Mouse (Mus musculus): ENCODE measurements around the gene Fam184a. TPM values are rescaled to one million over a fixed set of nuclear protein-coding genes. Genes with fewer than 3 reads are reported as not detected.
A peak's percentile ranks its signal among the peaks of the same experiment; 100 is the strongest.

Gene Fam184a
- polyA plus RNA-seq, 1 experiment from 2014 or later = 5.7 TPM

DNA sequence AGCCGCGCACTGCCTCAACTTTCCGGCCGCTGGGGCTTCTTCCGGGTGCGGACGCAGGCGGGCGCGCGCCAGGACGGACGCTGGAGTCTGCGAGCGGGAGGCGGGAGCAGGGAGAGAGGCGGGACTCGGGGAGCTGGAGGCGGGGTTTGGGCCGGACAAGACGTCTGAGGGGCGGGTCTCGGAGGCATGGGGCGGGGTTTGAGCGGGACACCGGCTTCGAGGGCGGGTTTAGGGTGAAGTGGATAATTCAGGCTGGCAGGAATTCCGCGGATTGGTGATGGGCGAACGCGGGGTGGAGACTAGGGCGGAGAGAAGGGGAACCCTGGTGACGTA lies 121.0 kb downstream of the Fam184a start:
- no peaks in the 10 kb centered on the region for H3K9me3 ChIP-seq (replicated peaks)
- peaks cover 9% of the 10 kb centered on the region for H3K4me1 ChIP-seq
- H3K36me3 ChIP-seq = peaks cover 6% of the 10 kb centered on the region
- under 1% methylated on average over 35 of the region's 35 CpGs for WGBS
- peak overlapping the region; percentile 72 for H3K4me3 ChIP-seq (replicated peaks)
- peak overlapping the region; percentile 96 for H3K27ac ChIP-seq
- H3K27me3 ChIP-seq = no peaks in the 10 kb centered on the region
- peak overlapping the region; percentile 78 for H3K9ac ChIP-seq
- peak overlapping the region; percentile 57 for H3K4me2 ChIP-seq
- ATAC-seq (replicated peaks; ENCODE audit: low FRiP score) = peak; percentile 97

DNA sequence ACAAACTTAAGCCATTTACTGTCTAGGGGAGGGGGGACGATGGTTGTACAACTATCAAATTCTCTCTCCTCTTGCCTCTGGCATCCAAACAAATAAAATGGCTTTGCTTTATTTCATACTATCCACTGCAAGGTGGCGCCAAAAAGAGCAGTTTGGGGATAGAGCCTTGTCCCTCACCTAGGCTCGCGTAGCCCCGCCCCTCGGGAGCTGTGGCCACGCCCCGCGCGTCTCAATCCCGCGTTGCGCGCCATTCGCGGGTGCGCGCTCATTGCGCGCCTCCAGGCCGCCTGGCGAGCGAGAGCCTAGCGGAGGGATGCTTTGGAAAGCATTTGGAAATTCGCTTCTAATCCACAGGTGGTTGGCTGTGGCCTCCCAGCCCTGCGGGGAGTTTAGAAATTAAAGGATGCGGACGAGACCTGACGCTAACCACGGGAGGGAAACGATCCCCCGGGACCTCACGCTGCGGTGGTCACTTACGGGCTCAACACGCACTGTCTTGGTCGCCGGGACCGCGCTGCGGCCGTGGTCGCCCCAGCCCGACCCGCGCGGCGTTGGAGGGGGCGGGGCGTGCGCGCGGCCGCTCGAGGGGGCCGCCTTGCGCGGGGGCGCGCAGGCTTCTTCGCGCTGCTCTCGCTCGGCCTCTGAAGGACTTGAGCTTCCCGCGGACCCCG lies 121.5 kb downstream of the Fam184a start:
- Histone ChIP-seq H3K4me3 (replicated peaks) (peak overlapping the region; percentile 72), H3K27ac (peak overlapping the region; percentile 96), H3K4me1 (peaks cover 9% of the 10 kb centered on the region), H3K4me2 (peak overlapping the region; percentile 57), H3K36me3 (peaks cover 11% of the 10 kb centered on the region), H3K9ac (peak overlapping the region; percentile 78), H3K27me3 (no peaks in the 10 kb centered on the region), H3K9me3 (replicated peaks) (no peaks in the 10 kb centered on the region)
- WGBS = under 1% methylated on average over 67 of the region's 67 CpGs
- ATAC-seq (replicated peaks; ENCODE audit: low FRiP score) = peak; percentile 84

DNA sequence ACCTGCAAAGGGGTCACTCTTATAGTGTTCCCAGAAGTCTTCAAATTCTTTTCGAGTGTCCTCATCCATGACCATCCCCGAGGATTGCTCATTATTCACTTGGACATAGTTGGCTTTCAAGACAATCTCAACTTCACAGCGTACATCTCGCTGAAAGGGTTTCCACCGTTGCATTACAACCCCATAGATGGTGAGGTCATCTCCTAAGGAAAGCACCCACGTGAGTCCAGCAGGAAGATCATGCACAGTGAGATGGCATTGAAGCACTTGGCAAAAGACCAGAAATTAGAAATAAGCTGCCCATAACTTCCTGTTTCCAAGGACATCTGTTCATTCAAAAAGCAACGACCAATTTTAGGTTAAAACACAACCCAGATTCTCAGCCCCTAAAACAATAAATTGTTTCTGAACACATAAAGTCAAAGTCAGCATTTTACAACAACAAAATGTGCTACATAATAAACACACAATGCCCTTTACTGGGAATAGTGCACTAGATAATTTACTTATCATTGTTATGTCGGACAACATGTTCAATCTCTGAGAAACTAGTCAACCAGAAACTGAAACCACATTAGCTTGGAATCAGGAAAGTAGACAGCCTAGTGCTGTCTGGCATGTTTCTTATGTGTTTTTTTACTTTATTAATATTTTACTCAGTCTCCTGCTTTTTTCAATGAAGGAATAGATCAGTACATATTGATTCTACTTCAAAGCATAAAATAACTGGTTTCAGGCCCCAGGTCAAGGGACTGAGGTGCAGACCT lies 134.9 kb downstream of the Fam184a start:
- Histone ChIP-seq H3K27me3 (no peaks in the 10 kb centered on the region), H3K9ac (no peak overlapping the region), H3K27ac (0 out of 2 replicates have a peak overlapping the region, but pooled peaks have one; percentile 13), H3K4me3 (replicated peaks) (no peak overlapping the region), H3K4me1 (no peaks in the 10 kb centered on the region), H3K36me3 (peaks cover 60% of the 10 kb centered on the region), H3K4me2 (no peak overlapping the region), H3K9me3 (replicated peaks) (no peaks in the 10 kb centered on the region)
- WGBS = 81% methylated on average over 8 of the region's 8 CpGs
- ATAC-seq (replicated peaks; ENCODE audit: low FRiP score) = no peak

DNA sequence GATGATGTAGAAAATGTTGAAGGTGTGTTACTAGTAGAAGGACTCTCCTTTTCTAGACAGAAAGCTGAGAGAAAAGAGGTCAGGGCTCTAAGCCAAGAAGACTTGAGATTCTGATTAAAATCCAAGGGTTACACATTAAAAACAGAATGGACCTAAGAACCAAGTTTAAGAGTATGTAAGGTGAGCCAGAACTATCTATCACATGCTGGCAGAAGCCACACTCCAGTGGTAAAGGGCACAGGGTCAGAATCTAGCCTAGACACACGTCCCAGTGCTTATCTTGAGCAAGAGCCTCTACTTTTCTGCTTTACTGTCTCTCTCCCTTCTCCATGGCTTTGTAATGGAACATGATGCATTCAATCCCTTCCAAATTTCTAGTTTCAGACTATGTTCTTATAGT lies 137.0 kb downstream of the Fam184a start:
- Histone ChIP-seq H3K9ac (no peak overlapping the region), H3K9me3 (replicated peaks) (no peaks in the 10 kb centered on the region), H3K4me3 (replicated peaks) (no peak overlapping the region), H3K27ac (no peak overlapping the region), H3K27me3 (no peaks in the 10 kb centered on the region), H3K4me1 (no peaks in the 10 kb centered on the region), H3K4me2 (no peak overlapping the region), H3K36me3 (peaks cover 60% of the 10 kb centered on the region)
- 41% methylated on average over 1 of the region's 1 CpGs for WGBS
- ATAC-seq (replicated peaks; ENCODE audit: low FRiP score) = no peak

DNA sequence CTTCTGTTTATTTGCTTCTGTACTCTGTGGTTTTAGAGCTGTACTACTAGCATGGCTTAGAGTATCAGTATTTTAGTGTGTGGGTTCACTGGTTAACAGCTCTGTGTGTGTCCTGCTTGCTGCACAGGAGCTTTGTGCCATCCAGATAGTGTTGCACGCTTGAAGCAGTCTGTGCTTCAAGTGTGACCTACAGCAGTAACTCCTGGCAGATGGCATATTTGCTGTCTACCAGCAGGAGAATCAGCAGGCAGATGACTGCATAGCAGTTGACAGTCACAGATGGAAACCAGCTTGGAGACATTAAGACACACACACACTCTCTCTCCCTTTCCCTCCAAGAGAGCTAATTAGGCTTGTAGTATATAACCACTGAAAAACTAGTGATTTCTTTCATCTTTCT lies 138.8 kb downstream of the Fam184a start:
- Histone ChIP-seq H3K27ac (no peak overlapping the region), H3K27me3 (no peaks in the 10 kb centered on the region), H3K9ac (no peak overlapping the region), H3K4me3 (replicated peaks) (no peak overlapping the region), H3K4me1 (no peaks in the 10 kb centered on the region), H3K9me3 (replicated peaks) (no peaks in the 10 kb centered on the region), H3K36me3 (peaks cover 68% of the 10 kb centered on the region), H3K4me2 (no peak overlapping the region)
- 72% methylated on average over 1 of the region's 1 CpGs for WGBS
- ATAC-seq (replicated peaks; ENCODE audit: low FRiP score) = no peak

DNA sequence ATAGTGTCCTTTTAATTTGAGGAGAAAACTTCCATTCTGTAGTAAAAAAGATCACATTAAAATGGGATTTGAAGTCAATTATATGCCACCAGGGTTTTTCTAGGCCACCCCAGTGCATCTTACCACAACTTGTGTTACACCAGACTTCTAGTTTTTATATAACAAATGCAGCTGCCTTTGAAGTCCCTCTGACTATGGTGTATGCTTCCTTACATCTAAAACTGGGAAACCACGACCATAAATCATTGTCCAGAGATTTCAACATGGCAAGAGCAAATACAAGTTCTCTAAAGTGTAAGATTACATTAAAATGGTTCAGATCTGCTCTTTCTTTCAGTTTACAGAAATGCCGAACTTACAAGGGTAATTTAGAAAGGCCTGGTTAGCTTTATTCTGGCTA lies 142.6 kb downstream of the Fam184a start:
- WGBS = 72% methylated on average over 2 of the region's 2 CpGs
- Histone ChIP-seq H3K4me1 (no peaks in the 10 kb centered on the region), H3K27ac (no peak overlapping the region), H3K36me3 (peaks cover 72% of the 10 kb centered on the region), H3K9ac (no peak overlapping the region), H3K4me2 (no peak overlapping the region), H3K9me3 (replicated peaks) (no peaks in the 10 kb centered on the region), H3K4me3 (replicated peaks) (no peak overlapping the region), H3K27me3 (no peaks in the 10 kb centered on the region)
- ATAC-seq (replicated peaks; ENCODE audit: low FRiP score) = no peak

DNA sequence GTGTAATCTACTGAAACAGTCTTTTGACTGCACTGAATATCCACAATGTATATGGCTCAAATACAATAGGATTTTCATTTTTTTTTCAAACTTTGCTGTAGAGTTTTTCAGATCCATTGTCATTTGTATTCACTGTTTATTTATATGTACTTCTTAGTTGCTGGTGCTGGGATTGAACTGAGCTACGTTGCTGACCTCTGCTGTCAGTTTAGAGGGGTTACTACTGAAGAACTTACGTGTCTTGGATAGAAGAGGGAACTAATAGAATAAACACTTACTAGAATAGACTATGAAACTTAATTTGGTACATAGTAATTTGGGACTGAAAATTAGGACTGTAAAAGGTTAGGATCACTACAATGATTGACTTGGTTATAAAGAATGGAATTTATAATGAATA lies 145.6 kb downstream of the Fam184a start:
- ATAC-seq (replicated peaks; ENCODE audit: low FRiP score) = no peak
- Histone ChIP-seq H3K4me3 (replicated peaks) (no peak overlapping the region), H3K4me2 (no peak overlapping the region), H3K36me3 (peaks cover 75% of the 10 kb centered on the region), H3K27ac (no peak overlapping the region), H3K4me1 (peaks cover 5% of the 10 kb centered on the region; the same call in 1 of the 2 replicates), H3K9me3 (replicated peaks) (no peaks in the 10 kb centered on the region), H3K27me3 (no peaks in the 10 kb centered on the region), H3K9ac (no peak overlapping the region)
- 66% methylated on average over 2 of the region's 2 CpGs for whole genome bisulfite sequencing

DNA sequence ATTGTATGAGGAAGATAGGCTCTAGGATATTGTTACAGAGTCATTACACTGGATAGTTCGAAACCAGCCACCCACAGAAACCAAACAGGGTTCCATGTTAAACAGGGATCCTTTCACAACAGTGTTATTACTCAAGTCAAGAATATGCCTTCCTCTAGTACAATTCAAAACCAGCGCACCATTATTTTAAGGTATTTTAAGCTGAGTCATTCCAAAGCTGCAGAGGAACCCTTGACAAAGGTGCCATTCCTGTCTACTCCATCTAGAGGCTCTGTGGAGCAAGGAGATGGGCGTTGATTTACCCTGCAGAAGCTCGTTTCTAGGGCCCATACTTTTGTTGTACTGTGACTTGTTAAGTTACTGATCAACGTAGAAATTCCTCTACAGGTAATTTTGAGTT lies 152.1 kb downstream of the Fam184a start:
- peak overlapping the region; percentile 65 for H3K4me2 ChIP-seq
- H3K9me3 ChIP-seq (replicated peaks) = no peaks in the 10 kb centered on the region
- no peaks in the 10 kb centered on the region for H3K27me3 ChIP-seq
- H3K4me1 ChIP-seq = peaks cover 28% of the 10 kb centered on the region
- WGBS = 48% methylated on average over 5 of the region's 5 CpGs
- H3K9ac ChIP-seq = no peak overlapping the region
- H3K4me3 ChIP-seq (replicated peaks) = peak overlapping the region; percentile 28
- H3K27ac ChIP-seq = 0 out of 2 replicates have a peak overlapping the region, but pooled peaks have one; percentile 10
- H3K36me3 ChIP-seq = peaks cover 23% of the 10 kb centered on the region
- no peak for ATAC-seq (replicated peaks; ENCODE audit: low FRiP score)

DNA sequence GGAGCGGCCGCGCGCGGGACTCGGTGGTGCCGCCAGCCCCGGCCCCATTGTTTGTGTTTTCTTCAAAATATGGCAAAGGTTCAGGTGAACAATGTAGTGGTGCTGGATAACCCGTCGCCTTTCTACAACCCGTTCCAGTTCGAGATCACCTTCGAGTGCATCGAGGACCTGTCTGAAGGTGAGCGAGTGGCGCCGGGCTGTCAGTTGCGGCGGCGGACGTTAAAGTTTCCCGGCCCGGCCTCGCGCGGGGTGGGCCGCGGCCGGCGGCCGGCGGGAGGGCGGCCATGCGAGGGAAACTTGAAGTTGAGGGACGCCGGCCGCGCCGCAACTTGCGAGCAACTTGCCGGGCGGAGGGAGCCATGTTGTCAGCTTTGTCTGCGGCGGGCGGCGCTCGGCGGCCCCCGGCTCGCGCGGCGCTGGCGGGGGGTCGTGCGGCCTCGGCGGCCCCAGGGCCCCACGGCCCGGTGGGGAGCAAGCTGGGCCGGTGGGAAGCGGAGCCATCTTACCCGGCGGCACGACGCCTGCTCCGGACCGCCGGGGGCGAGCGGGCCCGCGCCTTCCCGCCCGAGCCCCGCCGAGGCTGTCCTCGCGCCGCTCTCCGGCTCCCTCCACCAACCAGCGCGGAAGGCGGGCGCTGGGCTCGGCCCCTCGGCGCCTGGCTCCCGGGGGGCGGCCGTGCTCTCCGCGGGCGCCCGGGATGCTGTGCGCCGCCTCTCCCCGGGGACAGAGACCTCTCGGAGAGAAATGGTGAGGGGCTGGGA lies 153.6 kb downstream of the Fam184a start:
- peak overlapping the region; percentile 65 for H3K4me2 ChIP-seq
- under 1% methylated on average over 98 of the region's 99 CpGs for WGBS
- no peaks in the 10 kb centered on the region for H3K27me3 ChIP-seq
- peak overlapping the region; percentile 94 for H3K4me3 ChIP-seq (replicated peaks)
- peaks cover 8% of the 10 kb centered on the region for H3K36me3 ChIP-seq
- H3K9me3 ChIP-seq (replicated peaks) = no peaks in the 10 kb centered on the region
- peak overlapping the region; percentile 98 for H3K9ac ChIP-seq
- peak overlapping the region; percentile 99 for H3K27ac ChIP-seq
- ATAC-seq (replicated peaks; ENCODE audit: low FRiP score) = peak; percentile 48
- peaks cover 28% of the 10 kb centered on the region for H3K4me1 ChIP-seq

DNA sequence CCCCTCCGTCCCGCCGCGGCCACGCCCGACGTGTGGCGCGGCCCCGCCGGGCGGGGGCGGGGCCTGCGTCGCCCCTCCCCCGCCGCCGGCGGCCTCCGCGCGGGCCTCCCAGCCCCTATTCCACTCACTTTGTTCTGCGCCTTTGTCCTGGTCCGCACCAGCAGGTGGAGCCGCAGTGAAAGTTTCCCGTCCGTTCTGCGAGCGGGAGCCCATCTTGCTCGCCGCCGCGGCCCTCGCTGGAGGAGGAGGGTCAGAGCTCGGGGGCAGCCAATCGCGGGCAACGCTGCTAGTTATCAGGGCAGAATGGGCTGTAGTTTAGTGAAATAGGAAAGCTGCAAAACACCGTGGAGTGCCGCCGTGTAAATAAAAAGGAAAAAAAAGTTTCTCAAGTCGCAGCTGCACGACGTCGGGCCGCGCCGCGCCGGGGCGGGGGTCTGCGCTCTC lies 154.2 kb downstream of the Fam184a start, which contains the start of gene Asf1a:
TSS of gene Asf1a (plus strand) at position 81 of the 444 bp plus-strand sequence.
- peak within 1 kb of the TSS; percentile 94 for H3K4me3 ChIP-seq (replicated peaks)
- H3K27me3 ChIP-seq = no peaks in the 10 kb centered on the region
- 1% methylated on average over 52 of the region's 52 CpGs for WGBS
- ATAC-seq (replicated peaks; ENCODE audit: low FRiP score) = peak; percentile 98
- peak within 1 kb of the TSS; percentile 65 for H3K4me2 ChIP-seq
- H3K27ac ChIP-seq = peak within 1 kb of the TSS; percentile 99
- H3K4me1 ChIP-seq = peaks cover 28% of the 10 kb centered on the region
- peak within 1 kb of the TSS; percentile 98 for H3K9ac ChIP-seq
- peaks cover 3% of the 10 kb centered on the region for H3K36me3 ChIP-seq
- H3K9me3 ChIP-seq (replicated peaks) = no peaks in the 10 kb centered on the region

DNA sequence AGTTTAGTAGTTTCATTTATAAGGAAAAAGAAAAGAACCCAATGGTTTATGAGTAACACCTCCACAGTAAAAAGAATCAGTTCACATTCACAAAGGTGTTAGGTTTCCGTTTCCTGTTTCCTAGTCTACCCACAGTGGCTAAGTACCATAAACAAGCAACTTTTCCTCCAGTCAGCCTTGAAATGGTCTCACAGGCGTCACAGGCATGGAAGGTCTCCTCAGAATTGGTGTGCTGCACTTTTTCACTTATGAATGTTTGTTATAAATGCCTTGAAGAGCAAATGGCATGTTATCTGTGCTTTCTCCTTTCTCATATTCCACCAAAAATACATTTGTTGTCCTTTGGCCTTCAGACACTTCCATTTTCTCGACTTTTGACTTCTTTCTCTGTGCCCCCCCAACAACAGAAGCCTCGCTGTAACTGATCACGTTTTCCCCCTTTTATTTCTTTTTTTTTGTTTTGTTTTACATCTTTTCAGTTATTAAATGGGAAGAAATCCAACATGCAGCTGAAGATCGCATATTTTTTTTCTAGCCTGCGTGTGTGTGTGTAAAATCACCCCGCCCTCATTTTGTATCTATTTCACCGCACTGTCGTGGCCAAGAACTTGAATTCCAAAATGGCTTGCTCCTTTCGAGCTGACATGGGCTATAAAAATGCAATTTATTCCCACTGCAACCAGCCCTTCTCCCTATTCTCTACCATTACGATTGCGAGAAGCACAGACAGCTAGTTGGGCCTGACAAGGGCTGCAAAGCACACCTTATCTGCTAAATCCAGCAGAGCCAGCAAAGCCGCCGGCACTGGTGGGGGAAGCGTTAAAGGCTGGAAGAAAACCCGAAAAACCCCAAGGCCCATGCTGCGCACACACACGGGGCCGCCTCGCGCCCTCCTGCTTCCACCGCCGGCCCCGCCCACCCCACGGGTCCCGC lies 154.9 kb downstream of the Fam184a start:
- Histone ChIP-seq H3K27me3 (no peaks in the 10 kb centered on the region), H3K4me1 (peaks cover 28% of the 10 kb centered on the region), H3K4me3 (replicated peaks) (peak overlapping the region; percentile 94), H3K4me2 (peak overlapping the region; percentile 65), H3K36me3 (no peaks in the 10 kb centered on the region), H3K9me3 (replicated peaks) (no peaks in the 10 kb centered on the region), H3K27ac (peak overlapping the region; percentile 99), H3K9ac (peak overlapping the region; percentile 51)
- ATAC-seq (replicated peaks; ENCODE audit: low FRiP score) = peak; percentile 94
- 3% methylated on average over 26 of the region's 27 CpGs for WGBS

All from kidney, embryonic 15.5 days (tissue).